Mouse (Mus musculus) embryonic facial prominence, embryonic 10.5 days (tissue): ENCODE data around the gene Prkar2a. TPM values are rescaled to one million over a fixed set of nuclear protein-coding genes. Genes with fewer than 3 reads are reported as not detected.

Source experiments
- DNase-seq: peaks from one replicate; pipeline ENCODE4 v3.0.0-alpha.2; 2017; ENCODE audit warnings: low spot score
- H3K27ac ChIP-seq: fragments of 300-500 bp; sonication (generic); replicated peaks from 2 replicates; pipeline ENCODE4 v1.5.1; 2016; ENCODE audit warnings: mild to moderate bottlenecking
- H3K27me3 ChIP-seq: fragments of 300-500 bp; sonication (generic); replicated peaks from 2 replicates; pipeline ENCODE4 v1.6.1; 2016; ENCODE audit warnings: low read depth, mild to moderate bottlenecking; ENCODE audit not compliant: poor library complexity, severe bottlenecking
- H3K36me3 ChIP-seq: fragments of 300-500 bp; sonication (generic); replicated peaks from 2 replicates; pipeline ENCODE4 v1.6.1; 2016; ENCODE audit warnings: mild to moderate bottlenecking, moderate library complexity
- H3K4me1 ChIP-seq: fragments of 300-500 bp; sonication (generic); 2 replicates; pipeline ENCODE4 v1.6.1; 2016
- H3K4me3 ChIP-seq: fragments of 300-500 bp; sonication (generic); 2 replicates; pipeline ENCODE4 v1.5.1; 2016; ENCODE audit warnings: mild to moderate bottlenecking, moderate library complexity
- H3K9me3 ChIP-seq: fragments of 300-500 bp; sonication (generic); 2 replicates; pipeline ENCODE4 v1.6.1; 2016; ENCODE audit warnings: mild to moderate bottlenecking
- WGBS: fragments of 180-500 bp; shearing (Covaris S2); methylation state at CpG from one replicate; pipeline ENCODE4 v1.1.7; 2016; 5-methylcytosine and 5-hydroxymethylcytosine counted together
- polyA plus RNA-seq: library from polyadenylated mRNA; unstranded; fragments of >200 nt; fragmentation: Nextera tagmentation; extraction: Ambion mirVana; gene quantifications from 2 replicates; pipeline ENCODE4 v1.2.1, GENCODE M21; 2016

Prkar2a gene
- polyA plus RNA-seq, 1 experiment from 2014 or later, result 24.7 TPM

GRCm38 (mm10) chr9:108742048-108742447 is 52.9 kb downstream of the Prkar2a start:
- Histone ChIP-seq H3K36me3 (peaks cover 53% of the 10 kb centered on the region), H3K9me3 (no peaks in the 10 kb centered on the region), H3K27me3 (no peaks in the 10 kb centered on the region), H3K27ac (no peak overlapping the region), H3K4me1 (no peaks in the 10 kb centered on the region), H3K4me3 (no peak overlapping the region)
- 91% methylated on average over 9 of the region's 9 CpGs for WGBS
- no peak for DNase-seq

- H3K9me3 ChIP-seq, result no peaks in the 10 kb centered on the region
- H3K4me1 ChIP-seq, result peaks cover 6% of the 10 kb centered on the region
- no peak for DNase-seq
- H3K36me3 ChIP-seq, result peaks cover 62% of the 10 kb centered on the region
- no peak overlapping the region for H3K4me3 ChIP-seq
- WGBS, result 91% methylated on average over 14 of the region's 14 CpGs
- H3K27me3 ChIP-seq, result no peaks in the 10 kb centered on the region
- H3K27ac ChIP-seq, result no peak overlapping the region
These were observed 57.9 kb downstream of the Prkar2a start for GRCm38 (mm10) chr9:108746876-108747499.

- H3K36me3 ChIP-seq, result peaks cover 55% of the 10 kb centered on the region
- no peak for DNase-seq
These were observed 58.6 kb downstream of the Prkar2a start for GRCm38 (mm10) chr9:108747694-108748093.

GRCm38 (mm10) chr9:108748600-108749183 is 59.6 kb downstream of the Prkar2a start:
- H3K4me1 ChIP-seq, result peaks cover 6% of the 10 kb centered on the region
- peaks cover 46% of the 10 kb centered on the region for H3K36me3 ChIP-seq
- H3K27me3 ChIP-seq, result no peaks in the 10 kb centered on the region
- H3K27ac ChIP-seq, result peak overlapping the region; percentile 10; the same call in 1 of the 2 replicates
- no peak overlapping the region for H3K4me3 ChIP-seq
- H3K9me3 ChIP-seq, result no peaks in the 10 kb centered on the region
- WGBS, result 83% methylated on average over 11 of the region's 11 CpGs
- no peak for DNase-seq

More at GRCm38 (mm10) chr9:108747694-108748093, 58.6 kb downstream of the Prkar2a start:
- no peak overlapping the region for H3K4me3 ChIP-seq
- H3K27me3 ChIP-seq, result no peaks in the 10 kb centered on the region
- H3K9me3 ChIP-seq, result no peaks in the 10 kb centered on the region
- peaks cover 6% of the 10 kb centered on the region for H3K4me1 ChIP-seq
- WGBS, result 73% methylated on average over 3 of the region's 3 CpGs
- no peak overlapping the region for H3K27ac ChIP-seq

GRCm38 (mm10) chr9:108750616-108751015 is 61.5 kb downstream of the Prkar2a start:
- H3K4me1 ChIP-seq, result peaks cover 6% of the 10 kb centered on the region
- DNase-seq, result no peak
- H3K36me3 ChIP-seq, result peaks cover 29% of the 10 kb centered on the region
- 83% methylated on average over 11 of the region's 11 CpGs for WGBS
- no peaks in the 10 kb centered on the region for H3K27me3 ChIP-seq
- H3K4me3 ChIP-seq, result no peak overlapping the region
- no peak overlapping the region for H3K27ac ChIP-seq
- H3K9me3 ChIP-seq, result no peaks in the 10 kb centered on the region

GRCm38 (mm10) chr9:108752142-108752920 is 63.2 kb downstream of the Prkar2a start:
- Histone ChIP-seq H3K27me3 (no peaks in the 10 kb centered on the region), H3K4me1 (peaks cover 6% of the 10 kb centered on the region), H3K27ac (no peak overlapping the region), H3K9me3 (no peaks in the 10 kb centered on the region), H3K36me3 (peaks cover 12% of the 10 kb centered on the region), H3K4me3 (no peak overlapping the region)
- WGBS, result 89% methylated on average over 11 of the region's 11 CpGs
- no peak for DNase-seq

GRCm38 (mm10) chr9:108753326-108753725 is 64.2 kb downstream of the Prkar2a start:
- Histone ChIP-seq H3K9me3 (no peaks in the 10 kb centered on the region), H3K36me3 (peaks cover 6% of the 10 kb centered on the region), H3K27me3 (no peaks in the 10 kb centered on the region), H3K4me3 (no peak overlapping the region), H3K27ac (no peak overlapping the region), H3K4me1 (peaks cover 6% of the 10 kb centered on the region)
- WGBS, result 72% methylated on average over 9 of the region's 9 CpGs
- peak; percentile 59 for DNase-seq

- H3K36me3 ChIP-seq, result no peaks in the 10 kb centered on the region; the same call in 1 of the 2 replicates
- H3K4me3 ChIP-seq, result no peak overlapping the region
- H3K4me1 ChIP-seq, result peaks cover 2% of the 10 kb centered on the region
- H3K9me3 ChIP-seq, result no peaks in the 10 kb centered on the region
- H3K27ac ChIP-seq, result no peak overlapping the region
- no peak for DNase-seq
- H3K27me3 ChIP-seq, result no peaks in the 10 kb centered on the region
- WGBS, result 87% methylated on average over 3 of the region's 3 CpGs
These were observed 64.9 kb downstream of the Prkar2a start for GRCm38 (mm10) chr9:108753976-108754375.

GRCm38 (mm10) chr9:108754423-108754822 is 65.3 kb downstream of the Prkar2a start:
- no peaks in the 10 kb centered on the region for H3K4me1 ChIP-seq
- H3K9me3 ChIP-seq, result no peaks in the 10 kb centered on the region
- WGBS, result 88% methylated on average over 5 of the region's 5 CpGs
- H3K27ac ChIP-seq, result no peak overlapping the region
- H3K27me3 ChIP-seq, result no peaks in the 10 kb centered on the region
- no peak for DNase-seq
- H3K36me3 ChIP-seq, result no peaks in the 10 kb centered on the region
- H3K4me3 ChIP-seq, result no peak overlapping the region

GRCm38 (mm10) chr9:108757406-108757805 is 68.3 kb downstream of the Prkar2a start:
- no peaks in the 10 kb centered on the region for H3K4me1 ChIP-seq
- no peaks in the 10 kb centered on the region for H3K27me3 ChIP-seq
- no peak for DNase-seq
- no peak overlapping the region for H3K4me3 ChIP-seq
- no peaks in the 10 kb centered on the region for H3K9me3 ChIP-seq
- 74% methylated on average over 6 of the region's 6 CpGs for WGBS
- no peak overlapping the region for H3K27ac ChIP-seq
- H3K36me3 ChIP-seq, result no peaks in the 10 kb centered on the region

- Histone ChIP-seq H3K4me3 (no peak overlapping the region), H3K27me3 (no peaks in the 10 kb centered on the region), H3K36me3 (no peaks in the 10 kb centered on the region), H3K27ac (no peak overlapping the region), H3K4me1 (no peaks in the 10 kb centered on the region), H3K9me3 (no peaks in the 10 kb centered on the region)
- no peak for DNase-seq
- 94% methylated on average over 20 of the region's 20 CpGs for WGBS
These were observed 70.0 kb downstream of the Prkar2a start for GRCm38 (mm10) chr9:108759121-108759520.

- H3K27ac ChIP-seq, result no peak overlapping the region
- H3K4me3 ChIP-seq, result no peak overlapping the region
- H3K27me3 ChIP-seq, result no peaks in the 10 kb centered on the region
- H3K9me3 ChIP-seq, result no peaks in the 10 kb centered on the region
- peak; percentile 56 for DNase-seq
- H3K36me3 ChIP-seq, result no peaks in the 10 kb centered on the region
- no peaks in the 10 kb centered on the region for H3K4me1 ChIP-seq
- 59% methylated on average over 2 of the region's 2 CpGs for WGBS
These were observed 70.7 kb downstream of the Prkar2a start for GRCm38 (mm10) chr9:108759805-108760204.

- no peak overlapping the region for H3K27ac ChIP-seq
These were observed 72.4 kb downstream of the Prkar2a start for GRCm38 (mm10) chr9:108761561-108761960.

More at GRCm38 (mm10) chr9:108761561-108761960, 72.4 kb downstream of the Prkar2a start:
- Histone ChIP-seq H3K4me3 (no peak overlapping the region), H3K27me3 (no peaks in the 10 kb centered on the region), H3K9me3 (no peaks in the 10 kb centered on the region), H3K4me1 (no peaks in the 10 kb centered on the region), H3K36me3 (no peaks in the 10 kb centered on the region)
- DNase-seq, result no peak
